Mouse (Mus musculus) MEL (cell line): ENCODE measurements at regions not wholly inside any gene's neighbourhood (a gene's known extent, or its start where the extent isn't known, plus 50 kb on each side); places are given as distances from the start of the nearest gene placed in this dataset.
"Not testable (repeated sequence)": the region's sequence is repeated elsewhere in the genome, so short reads cannot be mapped to it uniquely, and the experiment has no call there.

Source experiments
- DNase-seq: peaks from one replicate; pipeline ENCODE4 v3.0.0; 2011; ENCODE audit warnings: low read depth, low spot score
- H3K27ac ChIP-seq: 2 replicates; pipeline ENCODE4 v1.5.1; 2012; ENCODE audit warnings: low read depth, mild to moderate bottlenecking, control low read depth, low read length, moderate library complexity; ENCODE audit not compliant: control insufficient read depth
- H3K27me3 ChIP-seq, 2 experiments: fragments of 150-350 bp in 1 of 2; sonication (generic) in 1 of 2; 2 replicates each; pipeline ENCODE4 v1.6.1; 2012; ENCODE audit warnings: low read length in 2 of 2, mild to moderate bottlenecking in 2 of 2, improper control_type of control experiment in 1 of 2, moderate library complexity in 1 of 2; ENCODE audit not compliant: insufficient read depth in 2 of 2, control insufficient read depth in 1 of 2
- H3K36me3 ChIP-seq, 2 experiments: 2 replicates each; pipeline ENCODE4 v1.6.1; 2012 to 2014; ENCODE audit warnings: low read length in 2 of 2, improper control_type of control experiment in 1 of 2, inconsistent platforms in 1 of 2, mild to moderate bottlenecking in 1 of 2; ENCODE audit not compliant: insufficient read depth in 2 of 2, control insufficient read depth in 1 of 2
- H3K4me1 ChIP-seq, 2 experiments: fragments of 150-350 bp in 1 of 2; sonication (generic) in 1 of 2; 2 replicates each; pipeline ENCODE4 v1.6.1; 2012; ENCODE audit warnings: low read length in 2 of 2, improper control_type of control experiment in 1 of 2, mild to moderate bottlenecking in 1 of 2; ENCODE audit not compliant: insufficient read depth in 2 of 2, control insufficient read depth in 1 of 2
- H3K4me3 ChIP-seq, 2 experiments: fragments of 150-350 bp in 1 of 2; sonication (generic) in 1 of 2; 2 replicates each; pipeline ENCODE4 v1.5.1; 2012; ENCODE audit warnings: low read depth in 2 of 2, low read length in 2 of 2, mild to moderate bottlenecking in 2 of 2, moderate library complexity in 2 of 2, control low read depth in 1 of 2, improper control_type of control experiment in 1 of 2; ENCODE audit not compliant: control insufficient read depth in 1 of 2, insufficient read depth in 1 of 2
- H3K79me2 ChIP-seq: 2 replicates; pipeline ENCODE4 v1.6.1; 2012; ENCODE audit warnings: mild to moderate bottlenecking, low read length, moderate library complexity; ENCODE audit not compliant: control insufficient read depth, poor library complexity, insufficient read depth
- H3K9ac ChIP-seq: 2 replicates; pipeline ENCODE4 v1.6.1; 2012; ENCODE audit warnings: low read depth, mild to moderate bottlenecking, control low read depth, low read length, moderate library complexity; ENCODE audit not compliant: control insufficient read depth, poor library complexity, severe bottlenecking
- H3K9me3 ChIP-seq: fragments of 150-350 bp; sonication (generic); replicated peaks from 2 replicates; pipeline ENCODE4 v1.6.1; 2012; ENCODE audit warnings: mild to moderate bottlenecking, low read length, improper control_type of control experiment, moderate library complexity; ENCODE audit not compliant: insufficient read depth
- BHLHE40 ChIP-seq: IDR thresholded peaks from 2 replicates; pipeline ENCODE4 v1.6.1; 2012; ENCODE audit warnings: low read depth, mild to moderate bottlenecking, inconsistent platforms, low read length, improper control_type of control experiment, borderline replicate concordance
- CHD1 ChIP-seq: IDR thresholded peaks from 2 replicates; pipeline ENCODE4 v1.6.1; 2012; ENCODE audit warnings: low read depth, mild to moderate bottlenecking, inconsistent platforms, low read length, improper control_type of control experiment
- E2F4 ChIP-seq: IDR thresholded peaks from 2 replicates; pipeline ENCODE4 v1.6.1; 2011; ENCODE audit warnings: low read depth, low read length, improper control_type of control experiment, borderline replicate concordance
- EP300 ChIP-seq, 2 experiments: IDR thresholded peaks; 2 replicates each; pipeline ENCODE4 v1.6.1; 2011; ENCODE audit warnings: improper control_type of control experiment in 2 of 2, low read length in 2 of 2, low read depth in 1 of 2, mild to moderate bottlenecking in 1 of 2
- ETS1 ChIP-seq: IDR thresholded peaks from 2 replicates; pipeline ENCODE4 v1.6.1; 2012; ENCODE audit warnings: low read depth, mild to moderate bottlenecking, inconsistent platforms, low read length, improper control_type of control experiment, moderate library complexity
- GATA1 ChIP-seq: IDR thresholded peaks from 2 replicates; pipeline ENCODE4 v1.6.1; 2011; ENCODE audit warnings: low read depth, low read length, improper control_type of control experiment
- HCFC1 ChIP-seq: IDR thresholded peaks from 2 replicates; pipeline ENCODE4 v1.6.1; 2012; ENCODE audit warnings: low read depth, mild to moderate bottlenecking, inconsistent platforms, low read length, improper control_type of control experiment, moderate library complexity
- JUND ChIP-seq: IDR thresholded peaks from 2 replicates; pipeline ENCODE4 v1.6.1; 2011; ENCODE audit warnings: low read depth, mild to moderate bottlenecking, improper control_type of control experiment, low read length
- MAFK ChIP-seq: IDR thresholded peaks from 2 replicates; pipeline ENCODE4 v1.6.1; 2011; ENCODE audit warnings: low read depth, mild to moderate bottlenecking, low read length, improper control_type of control experiment, borderline replicate concordance
- MAZ ChIP-seq: IDR thresholded peaks from 2 replicates; pipeline ENCODE4 v1.6.1; 2012; ENCODE audit warnings: low read depth, mild to moderate bottlenecking, inconsistent platforms, low read length, improper control_type of control experiment
- NRF1 ChIP-seq: IDR thresholded peaks from 2 replicates; pipeline ENCODE4 v1.6.1; 2014; ENCODE audit warnings: low read depth, mild to moderate bottlenecking, inconsistent platforms, low read length, improper control_type of control experiment, moderate library complexity; ENCODE audit not compliant: poor library complexity, insufficient read depth, severe bottlenecking
- POLR2AphosphoS5 ChIP-seq: IDR thresholded peaks from 2 replicates; pipeline ENCODE4 v1.6.1; 2012; ENCODE audit warnings: low read depth, borderline replicate concordance, mild to moderate bottlenecking, inconsistent platforms, low read length, moderate library complexity, mixed read lengths
- SMC3 ChIP-seq: IDR thresholded peaks from 2 replicates; pipeline ENCODE4 v1.6.1; 2011; ENCODE audit warnings: low read depth, low read length, improper control_type of control experiment
- USF1 ChIP-seq: IDR thresholded peaks from 2 replicates; pipeline ENCODE4 v1.6.1; 2014; ENCODE audit warnings: low read depth, mild to moderate bottlenecking, inconsistent platforms, low read length, improper control_type of control experiment, moderate library complexity
- ZC3H11A ChIP-seq: IDR thresholded peaks from 2 replicates; pipeline ENCODE4 v1.6.1; 2012; ENCODE audit warnings: low read depth, mild to moderate bottlenecking, inconsistent platforms, low read length, improper control_type of control experiment
- ZMIZ1 ChIP-seq: IDR thresholded peaks from 2 replicates; pipeline ENCODE4 v1.6.1; 2012; ENCODE audit warnings: low read depth, mild to moderate bottlenecking, inconsistent platforms, low read length, improper control_type of control experiment, moderate library complexity
- ZNF384 ChIP-seq: IDR thresholded peaks from 2 replicates; pipeline ENCODE4 v1.6.1; 2012; ENCODE audit warnings: low read depth, mild to moderate bottlenecking, inconsistent platforms, low read length, improper control_type of control experiment

- TF ChIP-seq E2F4 (no peak), MAFK (no peak), ZNF384 (no peak), GATA1 (no peak), EP300 (IDR thresholded peaks at IDR 0.05; ENCODE audit: low read depth in 1 of 2, low read length in 2 of 2) (no peak), ZMIZ1 (no peak), NRF1 (no peak), CHD1 (no peak), JUND (no peak), BHLHE40 (no peak), ETS1 (no peak), POLR2AphosphoS5 (no peak), ZC3H11A (no peak), HCFC1 (no peak), USF1 (no peak), SMC3 (no peak), MAZ (no peak)
- no peak overlapping the region for H3K27ac ChIP-seq
- H3K4me1 ChIP-seq, result no peaks in the 10 kb centered on the region
- no peaks in the 10 kb centered on the region for H3K36me3 ChIP-seq
- H3K9ac ChIP-seq, result no peak overlapping the region
- H3K9me3 ChIP-seq, result no peaks in the 10 kb centered on the region; the same call in 1 of the 2 replicates
- no peak overlapping the region for H3K4me3 ChIP-seq
- H3K27me3 ChIP-seq, result no peaks in the 10 kb centered on the region
- DNase-seq, result no peak
- no peaks in the 10 kb centered on the region for H3K79me2 ChIP-seq
These were observed 98.3 kb upstream of the Sec61g start for GRCm38 (mm10) chr11:16606435-16607214.

GRCm38 (mm10) chr11:16607900-16608422, 99.7 kb upstream of the Sec61g start:
- H3K4me3 ChIP-seq, H3K79me2 ChIP-seq, H3K4me1 ChIP-seq, H3K9ac ChIP-seq, H3K9me3 ChIP-seq, H3K36me3 ChIP-seq, DNase-seq, H3K27me3 ChIP-seq, H3K27ac ChIP-seq: not testable (repeated sequence)
